Mouse (Mus musculus) CH12.LX (cell line): ENCODE measurements at regions not wholly inside any gene's neighbourhood (a gene's known extent, or its start where the extent isn't known, plus 50 kb on each side); places are given as distances from the start of the nearest gene placed in this dataset.

ENCODE experiments used
- CTCF ChIP-seq, 2 experiments: IDR thresholded peaks in 1 of 2; conservative IDR thresholded peaks in 1 of 2; 2 replicates each; pipeline ENCODE4 v1.5.1; 2011 to 2012; ENCODE audit warnings: low read depth in 2 of 2, low read length in 2 of 2, improper control_type of control experiment in 1 of 2, inconsistent platforms in 1 of 2, mild to moderate bottlenecking in 1 of 2, moderate library complexity in 1 of 2
- MYC ChIP-seq: IDR thresholded peaks from 2 replicates; pipeline ENCODE4 v1.6.1; 2011; ENCODE audit warnings: low read depth, mild to moderate bottlenecking, improper control_type of control experiment, low read length
- NELFE ChIP-seq: IDR thresholded peaks from 2 replicates; pipeline ENCODE4 v1.6.1; 2011; ENCODE audit warnings: low read depth, low read length, improper control_type of control experiment
- POLR2A ChIP-seq: IDR thresholded peaks from 2 replicates; pipeline ENCODE4 v1.6.1; 2011; ENCODE audit warnings: low read depth, mild to moderate bottlenecking, improper control_type of control experiment, low read length
- RAD21 ChIP-seq: IDR thresholded peaks from 2 replicates; pipeline ENCODE4 v1.6.1; 2011; ENCODE audit warnings: low read depth, mild to moderate bottlenecking, low read length, improper control_type of control experiment, moderate library complexity
- TCF12 ChIP-seq: IDR thresholded peaks from 2 replicates; pipeline ENCODE4 v1.6.1; 2014; ENCODE audit warnings: low read depth, mild to moderate bottlenecking, inconsistent platforms, low read length, improper control_type of control experiment
- ZKSCAN1 ChIP-seq: IDR thresholded peaks from 2 replicates; pipeline ENCODE4 v1.6.1; 2012; ENCODE audit warnings: low read depth, inconsistent platforms, low read length, improper control_type of control experiment, borderline replicate concordance

DNA sequence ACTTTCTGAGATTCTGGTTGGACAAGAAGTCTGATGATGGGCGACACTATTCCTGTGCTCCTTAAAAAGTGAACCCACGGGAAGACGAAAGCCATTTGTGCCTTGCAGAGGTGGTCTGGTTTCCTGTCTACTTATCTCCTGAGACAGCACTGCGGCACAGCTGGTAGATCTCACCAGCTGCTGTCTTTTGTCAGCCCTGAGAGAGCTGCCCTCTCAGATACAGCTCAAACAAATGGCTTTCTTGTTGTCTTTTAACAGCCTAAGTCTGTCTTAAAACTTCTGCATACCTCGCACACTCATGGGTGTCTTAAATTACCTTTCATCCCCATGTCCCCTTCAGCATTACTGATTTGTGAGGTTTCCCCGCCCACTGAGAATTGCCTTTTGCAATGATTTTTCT, 147.2 kb upstream of the Plcxd3 start:
- TF ChIP-seq RAD21 (no peak), POLR2A (no peak), ZKSCAN1 (no peak), MYC (no peak), TCF12 (no peak), CTCF (conservative IDR thresholded peaks at IDR 0.05 in 1 of 2, IDR thresholded peaks at IDR 0.05 in 1 of 2; ENCODE audit: low read depth in 2 of 2, low read length in 2 of 2) (no peak), NELFE (no peak)
